Mouse (Mus musculus) stomach, postnatal 0 days (tissue): ENCODE results near the gene Copa.

Experiments used
- CTCF ChIP-seq: IDR thresholded peaks from 2 replicates; pipeline ENCODE4 v1.5.1; 2016; ENCODE audit warnings: antibody characterized with exemption, low read depth, mild to moderate bottlenecking, moderate library complexity
- EP300 ChIP-seq: optimal IDR thresholded peaks from 2 replicates; pipeline ENCODE3; 2016; ENCODE audit warnings: antibody characterized with exemption

DNA sequence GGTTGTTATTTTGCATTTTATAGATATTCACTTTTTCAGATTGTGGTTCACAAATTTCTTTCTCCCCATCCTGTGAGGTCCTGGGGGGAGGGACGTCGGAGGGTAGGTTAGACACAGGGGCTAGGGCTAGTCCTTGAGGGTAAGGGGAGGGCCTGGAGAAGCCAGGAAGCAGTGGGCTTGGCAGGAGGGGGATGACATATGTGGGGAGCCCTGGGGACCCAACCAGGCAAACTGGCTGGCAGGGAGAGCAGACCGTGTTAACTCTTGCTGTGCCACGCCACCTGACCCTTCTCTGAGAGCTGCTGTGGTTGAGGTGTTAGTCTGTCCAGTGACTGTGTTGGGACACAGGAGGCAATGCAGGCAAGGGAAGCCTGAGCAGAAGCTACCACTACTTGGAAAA is 21.7 kb upstream of the Copa start:
- no peak for TF ChIP-seq EP300
- no peak for TF ChIP-seq CTCF
